Mouse (Mus musculus) ES-Bruce4 (cell line): ENCODE measurements around the gene Zmynd11. TPM values are rescaled to one million over a fixed set of nuclear protein-coding genes. Genes with fewer than 3 reads are reported as not detected.
"Not testable (repeated sequence)": the region's sequence is repeated elsewhere in the genome, so short reads cannot be mapped to it uniquely, and the experiment has no call there.

Source experiments
- H3K27ac ChIP-seq: 2 replicates; pipeline ENCODE4 v1.5.1; 2012; ENCODE audit warnings: low read length, inconsistent platforms; ENCODE audit not compliant: insufficient read depth
- H3K27me3 ChIP-seq: 2 replicates; pipeline ENCODE4 v1.6.1; 2012; ENCODE audit warnings: mild to moderate bottlenecking, low read length, inconsistent platforms; ENCODE audit not compliant: control insufficient read depth, poor library complexity, insufficient read depth, severe bottlenecking
- H3K36me3 ChIP-seq: 2 replicates; pipeline ENCODE4 v1.6.1; 2012; ENCODE audit warnings: inconsistent platforms, mild to moderate bottlenecking, low read length, moderate library complexity; ENCODE audit not compliant: control insufficient read depth, poor library complexity, insufficient read depth, severe bottlenecking
- H3K4me1 ChIP-seq: one replicate; pipeline ENCODE4 v1.8.1; 2011; ENCODE audit warnings: low read length; ENCODE audit not compliant: control insufficient read depth, insufficient read depth
- H3K4me3 ChIP-seq: 2 replicates; pipeline ENCODE4 v1.5.1; 2011; ENCODE audit warnings: low read depth, mild to moderate bottlenecking, low read length
- H3K9ac ChIP-seq: 2 replicates; pipeline ENCODE4 v1.6.1; 2012; ENCODE audit warnings: low read depth, mild to moderate bottlenecking, inconsistent platforms; ENCODE audit not compliant: poor library complexity, severe bottlenecking
- H3K9me3 ChIP-seq: replicated peaks from 2 replicates; pipeline ENCODE4 v1.6.1; 2012; ENCODE audit warnings: mild to moderate bottlenecking, low read length, inconsistent platforms; ENCODE audit not compliant: control insufficient read depth, poor library complexity, insufficient read depth, severe bottlenecking
- CTCF ChIP-seq: IDR thresholded peaks from one replicate; pipeline ENCODE4 v1.8.1; 2011; ENCODE audit warnings: low read depth, low read length
- EP300 ChIP-seq: IDR thresholded peaks from 2 replicates; pipeline ENCODE4 v1.6.1; 2011; ENCODE audit warnings: low read depth, low read length; ENCODE audit not compliant: insufficient read depth
- POLR2A ChIP-seq: IDR thresholded peaks from one replicate; pipeline ENCODE4 v1.8.1; 2011; ENCODE audit warnings: low read length; ENCODE audit not compliant: insufficient read depth
- polyA plus RNA-seq: library from polyadenylated mRNA; stranded (reverse); fragments of >200 nt; gene quantifications from 2 replicates; pipeline ENCODE4 v1.2.4, GENCODE M21; 2011; ENCODE audit warnings: low read depth; ENCODE audit not compliant: missing spikeins, insufficient read depth, insufficient read length

Gene Zmynd11
- polyA plus RNA-seq, 1 experiment = 48.3 TPM

GRCm38 (mm10) chr13:9757842-9758491 lies 7.2 kb downstream of the Zmynd11 start:
- no peak overlapping the region for H3K9ac ChIP-seq
- no peaks in the 10 kb centered on the region for H3K36me3 ChIP-seq
- no peak overlapping the region for H3K27ac ChIP-seq
- TF ChIP-seq EP300 = no peak
- no peak for TF ChIP-seq CTCF
- no peak for TF ChIP-seq POLR2A
- no peak overlapping the region for H3K4me3 ChIP-seq
- H3K27me3 ChIP-seq = no peaks in the 10 kb centered on the region
- no peaks in the 10 kb centered on the region for H3K4me1 ChIP-seq
- no peaks in the 10 kb centered on the region for H3K9me3 ChIP-seq

DNA sequence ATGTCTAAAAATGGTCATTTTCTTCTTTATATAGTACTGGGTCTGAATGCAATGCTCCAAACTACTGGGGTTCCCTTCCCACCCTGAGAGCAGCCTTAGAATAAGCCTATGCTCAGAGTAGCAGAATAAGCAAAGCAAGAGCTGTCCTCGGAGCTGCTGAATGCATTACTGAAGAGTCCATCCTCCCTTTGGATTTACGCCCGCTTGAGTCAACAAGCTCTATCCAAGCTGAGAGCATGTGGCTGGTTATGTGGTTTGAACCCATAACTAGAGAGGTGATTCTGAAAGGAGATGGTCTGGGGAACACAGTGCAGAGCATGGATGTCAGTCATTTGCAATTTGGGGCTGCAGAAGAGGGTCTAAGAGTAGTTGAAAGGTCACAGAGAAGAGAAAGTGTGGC lies 11.4 kb downstream of the Zmynd11 start:
- no peaks in the 10 kb centered on the region for H3K4me1 ChIP-seq
- H3K9me3 ChIP-seq = no peaks in the 10 kb centered on the region
- H3K27me3 ChIP-seq = no peaks in the 10 kb centered on the region
- TF ChIP-seq EP300 (no peak), POLR2A (no peak), CTCF (no peak)
- H3K4me3 ChIP-seq = no peak overlapping the region
- no peak overlapping the region for H3K9ac ChIP-seq
- no peak overlapping the region for H3K27ac ChIP-seq
- H3K36me3 ChIP-seq = no peaks in the 10 kb centered on the region

DNA sequence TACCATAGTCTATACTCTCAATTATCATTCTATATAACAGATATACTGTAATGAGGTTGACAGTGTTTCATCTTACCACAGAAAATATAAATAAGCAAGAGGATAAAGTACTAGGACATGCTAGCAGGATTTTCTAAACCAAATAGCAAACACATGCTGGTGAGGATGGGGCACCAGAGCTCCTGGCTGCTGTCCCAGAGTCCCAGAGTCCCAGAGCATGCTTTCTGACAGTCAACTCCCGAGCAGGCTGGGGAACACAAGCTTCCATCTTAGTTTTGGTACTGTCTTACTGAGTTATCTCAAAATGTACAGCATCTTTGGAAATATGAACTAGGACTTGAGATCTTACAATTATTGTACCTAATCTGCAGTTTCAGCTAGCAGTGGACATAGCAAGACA lies 14.8 kb downstream of the Zmynd11 start:
- H3K9ac ChIP-seq = no peak overlapping the region
- TF ChIP-seq EP300 (no peak), POLR2A (no peak), CTCF (no peak)
- no peak overlapping the region for H3K4me3 ChIP-seq
- no peaks in the 10 kb centered on the region for H3K27me3 ChIP-seq
- H3K36me3 ChIP-seq = no peaks in the 10 kb centered on the region
- H3K9me3 ChIP-seq = no peaks in the 10 kb centered on the region
- H3K27ac ChIP-seq = no peak overlapping the region
- no peaks in the 10 kb centered on the region for H3K4me1 ChIP-seq

DNA sequence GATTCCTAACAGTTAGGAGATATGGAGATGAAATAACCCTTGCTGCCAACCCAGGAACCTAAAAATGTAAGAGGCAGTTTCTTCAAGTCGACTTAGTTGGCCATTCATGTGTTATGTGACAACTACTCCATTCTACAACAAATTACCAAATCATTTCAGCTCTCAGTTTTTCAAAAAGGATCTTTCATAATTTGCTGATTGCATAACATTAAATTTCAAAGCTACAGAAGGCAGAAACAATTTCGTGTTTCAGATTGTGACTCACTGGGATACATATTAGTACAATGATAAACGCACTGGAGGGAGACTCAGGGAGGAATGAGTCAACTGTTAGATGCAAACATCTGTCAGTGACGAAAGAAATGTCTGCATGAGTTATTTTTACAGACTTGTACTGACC lies 15.3 kb downstream of the Zmynd11 start:
- H3K4me1 ChIP-seq = no peaks in the 10 kb centered on the region

GRCm38 (mm10) chr13:9738190-9738589 lies 26.9 kb downstream of the Zmynd11 start:
- no peaks in the 10 kb centered on the region for H3K4me1 ChIP-seq
- no peak overlapping the region for H3K4me3 ChIP-seq
- H3K9me3 ChIP-seq = no peaks in the 10 kb centered on the region
- H3K9ac ChIP-seq = no peak overlapping the region
- no peaks in the 10 kb centered on the region for H3K27me3 ChIP-seq
- no peak overlapping the region for H3K27ac ChIP-seq
- H3K36me3 ChIP-seq = no peaks in the 10 kb centered on the region
- TF ChIP-seq CTCF (no peak), EP300 (no peak), POLR2A (no peak)

More for the DNA sequence above, 15.3 kb downstream of the Zmynd11 start:
- TF ChIP-seq POLR2A (no peak), EP300 (no peak), CTCF (no peak)
- H3K4me3 ChIP-seq = no peak overlapping the region
- no peak overlapping the region for H3K9ac ChIP-seq
- H3K9me3 ChIP-seq = no peaks in the 10 kb centered on the region
- no peaks in the 10 kb centered on the region for H3K36me3 ChIP-seq
- no peak overlapping the region for H3K27ac ChIP-seq
- no peaks in the 10 kb centered on the region for H3K27me3 ChIP-seq

DNA sequence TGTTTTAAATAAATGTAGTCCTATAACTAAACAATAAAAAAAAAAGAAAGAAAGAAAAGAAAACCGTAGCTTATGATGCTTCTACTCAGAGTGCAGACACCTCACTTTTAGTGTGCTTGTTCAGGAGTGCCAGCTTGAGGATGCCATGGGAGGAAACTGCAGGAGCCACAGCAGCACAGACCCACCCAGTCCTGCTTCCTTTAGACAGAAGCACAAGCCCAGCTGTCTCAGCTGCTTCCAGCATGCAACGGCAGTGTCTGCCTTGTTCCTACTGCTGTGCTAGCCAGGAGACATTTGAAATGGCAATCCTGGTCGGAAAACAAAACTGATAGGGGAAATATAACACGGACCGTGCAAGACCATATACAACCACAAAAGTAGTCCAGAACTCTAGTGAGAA lies 28.1 kb downstream of the Zmynd11 start:
- Histone ChIP-seq H3K4me1 (no peaks in the 10 kb centered on the region), H3K9me3 (no peaks in the 10 kb centered on the region), H3K9ac (no peak overlapping the region), H3K36me3 (no peaks in the 10 kb centered on the region), H3K4me3 (no peak overlapping the region), H3K27ac (no peak overlapping the region), H3K27me3 (no peaks in the 10 kb centered on the region)
- TF ChIP-seq EP300 = no peak

- not testable (repeated sequence) for H3K36me3 ChIP-seq
These were observed 32.9 kb downstream of the Zmynd11 start for GRCm38 (mm10) chr13:9732262-9732661.

More at GRCm38 (mm10) chr13:9732262-9732661, 32.9 kb downstream of the Zmynd11 start:
- H3K27me3 ChIP-seq, H3K9ac ChIP-seq, H3K4me3 ChIP-seq, H3K4me1 ChIP-seq, H3K27ac ChIP-seq, H3K9me3 ChIP-seq: not testable (repeated sequence)
